ENCODE assay signal across 16 mouse cellular contexts in genomic region chr6:95676439-95676838, GRCm38 (mm10).
"Had no signal": no experiment of that assay in that cellular context is flagged by ENCODE, and none has a peak within 500 bp of the region (broad histone marks: within the 10 kb centered on the region; RNA-seq: fewer than 3 reads in every experiment).

No protein-coding gene starts in this region.

- H3K4me1 ChIP-seq: neural tube, embryonic 12.5 days had no signal

- H3K27me3 ChIP-seq: lung, embryonic 15.5 days; megakaryocyte, embryonic 14.5 days; midbrain, embryonic 15.5 days; neural tube, embryonic 12.5 days had no signal

- H3K9ac ChIP-seq: lung, embryonic 15.5 days; midbrain, embryonic 13.5 days; midbrain, embryonic 15.5 days; neural tube, embryonic 12.5 days had no signal

- H3K27ac ChIP-seq: lung, embryonic 15.5 days; macrophage; midbrain, embryonic 13.5 days; midbrain, embryonic 15.5 days; neural tube, embryonic 12.5 days had no signal

- H3K4me2 ChIP-seq: lung, embryonic 15.5 days; midbrain, embryonic 11.5 days; midbrain, embryonic 13.5 days; midbrain, embryonic 15.5 days; neural tube, embryonic 12.5 days had no signal

- H3K4me3 ChIP-seq: lung, embryonic 15.5 days; megakaryocyte, embryonic 14.5 days; midbrain, embryonic 13.5 days; midbrain, embryonic 15.5 days; neural tube, embryonic 12.5 days had no signal

- H3K9me3 ChIP-seq: lung, embryonic 15.5 days; midbrain, embryonic 13.5 days; midbrain, embryonic 15.5 days; neural tube, embryonic 12.5 days had no signal

- H3K36me3 ChIP-seq: lung, embryonic 15.5 days; midbrain, embryonic 13.5 days; midbrain, embryonic 15.5 days; neural tube, embryonic 12.5 days had no signal

- ATAC-seq: lung, postnatal 0 days; midbrain, embryonic 13.5 days; midbrain, embryonic 15.5 days had no signal

- DNase-seq: lung, adult 2 months; lung, postnatal 14 days; lung, postnatal 36 days; right cerebral cortex, postnatal 14 days; spleen, adult 18-20 months; thymus, adult 18-20 months; thymus, postnatal 14 days; thymus, postnatal 36 days had no signal
